Mouse (Mus musculus): ENCODE measurements around the gene Ubr3. TPM values are rescaled to one million over a fixed set of nuclear protein-coding genes. Genes with fewer than 3 reads are reported as not detected.
A peak's percentile ranks its signal among the peaks of the same experiment; 100 is the strongest.
"Not testable (repeated sequence)": the region's sequence is repeated elsewhere in the genome, so short reads cannot be mapped to it uniquely, and the experiment has no call there.

Ubr3 gene
- polyA plus RNA-seq, 1 experiment = 38.7 TPM

DNA sequence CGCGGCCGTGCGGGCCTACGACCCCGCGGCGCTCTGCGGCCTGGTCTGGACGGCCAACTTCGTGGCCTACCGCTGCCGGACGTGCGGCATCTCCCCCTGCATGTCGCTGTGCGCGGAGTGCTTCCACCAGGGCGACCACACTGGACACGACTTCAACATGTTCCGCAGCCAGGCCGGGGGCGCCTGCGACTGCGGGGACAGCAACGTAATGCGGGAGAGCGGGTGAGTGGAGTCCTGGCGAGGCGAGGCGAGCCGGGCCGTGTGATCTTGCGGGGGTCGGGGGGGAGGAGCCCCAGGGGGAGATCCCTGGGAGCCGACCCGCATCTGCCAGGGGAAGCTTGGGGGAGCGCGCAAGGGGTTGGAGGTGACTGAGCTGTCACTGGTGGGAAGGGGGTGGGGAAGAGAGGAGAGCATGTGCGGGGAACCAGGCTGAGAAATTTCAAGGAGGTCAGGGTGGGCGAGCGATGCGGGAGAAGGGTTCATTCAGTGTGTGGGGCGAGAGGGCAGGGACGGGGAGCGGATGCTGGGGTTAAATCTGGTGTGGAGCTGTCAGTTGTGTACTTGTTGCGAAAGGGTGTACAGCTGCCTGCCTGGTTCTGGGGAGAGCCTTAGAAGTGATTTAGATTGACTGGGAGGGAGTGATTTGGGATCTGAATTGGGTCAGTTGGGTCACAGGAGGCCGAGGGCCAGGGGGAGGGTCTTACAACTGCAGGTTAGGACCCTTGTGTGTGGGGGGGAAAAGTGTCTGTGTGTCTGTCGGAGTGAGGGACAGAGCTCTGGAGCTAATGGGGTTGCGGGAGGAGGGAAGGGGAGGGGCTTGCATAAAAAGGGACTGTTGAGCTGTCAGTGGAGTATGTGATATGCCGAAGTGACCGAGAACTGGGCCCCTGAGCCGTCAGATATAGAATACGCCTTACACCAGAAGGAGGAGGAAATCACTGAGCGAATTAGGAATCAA lies 851 bp downstream of the Ubr3 start:
- Histone ChIP-seq H3K4me1 (ENCODE audit: control insufficient read depth, insufficient read depth, low read length) (peaks cover 2% of the 10 kb centered on the region), H3K4me3 (ENCODE audit: insufficient read depth, low read length) (peak overlapping the region; percentile 99), H3K27ac (ENCODE audit: insufficient read depth, low read depth, low read length) (peak overlapping the region; percentile 13)
- TF ChIP-seq CTCF (IDR thresholded peaks at IDR 0.05; ENCODE audit: low read depth, low read length) (no peak), POLR2A (IDR thresholded peaks at IDR 0.05; ENCODE audit: borderline replicate concordance, low read depth, low read length) (no peak)

DNA sequence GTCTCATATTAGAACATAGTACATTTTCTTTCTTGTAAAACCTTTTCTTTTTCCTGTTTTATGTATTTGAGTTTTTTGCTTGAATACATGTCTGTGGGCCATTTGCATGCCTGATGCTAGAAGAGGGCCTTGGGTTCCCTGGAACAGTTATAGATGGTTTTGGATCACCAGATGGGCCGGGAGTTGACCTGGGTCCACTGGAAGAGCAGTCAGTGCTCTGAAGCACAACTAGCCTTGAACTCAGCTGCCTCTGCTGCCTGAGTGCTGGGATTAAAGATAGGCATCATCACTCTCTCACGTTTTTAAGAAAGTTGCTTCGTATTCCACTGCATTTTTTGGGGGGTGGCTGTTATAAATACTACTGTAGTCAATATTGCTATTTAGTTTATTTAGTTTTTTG lies 6.5 kb downstream of the Ubr3 start:
- TF ChIP-seq POLR2A (IDR thresholded peaks at IDR 0.05; ENCODE audit: borderline replicate concordance, low read depth, low read length) = no peak
- no peak for TF ChIP-seq CTCF (IDR thresholded peaks at IDR 0.05; ENCODE audit: low read depth, low read length)
- peaks cover 2% of the 10 kb centered on the region for H3K4me1 ChIP-seq (ENCODE audit: control insufficient read depth, insufficient read depth, low read length)
- no peak overlapping the region for H3K4me3 ChIP-seq (ENCODE audit: insufficient read depth, low read length)
- H3K27ac ChIP-seq (ENCODE audit: insufficient read depth, low read depth, low read length) = no peak overlapping the region

DNA sequence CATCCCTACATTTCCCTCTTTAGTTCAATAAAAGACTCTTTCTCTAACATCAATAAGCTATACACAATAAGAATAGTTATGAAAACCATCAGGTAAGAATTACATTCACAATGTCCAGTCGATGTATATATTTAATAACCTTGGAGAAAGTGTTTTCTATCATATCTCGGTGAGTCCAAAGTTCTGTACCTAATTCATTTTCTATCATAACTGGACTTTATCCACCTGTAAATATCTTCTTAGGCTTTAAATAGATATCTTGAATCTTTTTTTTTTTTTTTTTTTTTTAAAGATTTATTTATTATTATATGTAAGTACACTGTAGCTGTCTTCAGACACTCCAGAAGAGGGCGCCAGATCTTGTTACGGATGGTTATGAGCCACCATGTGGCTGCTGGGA lies 10.3 kb downstream of the Ubr3 start:
- H3K27ac ChIP-seq (ENCODE audit: insufficient read depth, low read depth, low read length) = not testable (repeated sequence)

DNA sequence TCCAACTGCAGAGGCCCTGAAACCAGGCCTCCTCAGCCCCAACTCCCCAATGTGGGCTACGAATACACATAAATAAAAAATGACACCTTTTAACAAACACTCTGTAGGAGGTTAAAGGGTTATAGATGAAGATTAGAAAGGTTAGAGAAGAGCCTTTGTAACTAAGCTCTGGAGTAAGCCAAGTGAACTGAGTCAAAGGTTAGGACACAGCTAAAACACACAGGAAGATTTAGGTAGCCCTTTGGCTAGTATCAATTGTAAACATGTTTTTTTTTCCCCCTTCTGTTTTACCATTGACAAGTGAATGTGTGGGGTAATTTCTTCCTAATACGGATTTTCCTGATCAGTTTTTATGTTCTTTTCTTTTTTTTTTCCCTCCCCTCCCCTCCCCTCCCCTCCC lies 15.8 kb downstream of the Ubr3 start:
- H3K27ac ChIP-seq (ENCODE audit: insufficient read depth, low read depth, low read length) = no peak overlapping the region
- no peak for TF ChIP-seq CTCF (IDR thresholded peaks at IDR 0.05; ENCODE audit: low read depth, low read length)
- no peak for TF ChIP-seq POLR2A (IDR thresholded peaks at IDR 0.05; ENCODE audit: borderline replicate concordance, low read depth, low read length)
- H3K4me1 ChIP-seq (ENCODE audit: control insufficient read depth, insufficient read depth, low read length) = no peaks in the 10 kb centered on the region
- no peak overlapping the region for H3K4me3 ChIP-seq (ENCODE audit: insufficient read depth, low read length)

More for the DNA sequence above, 10.3 kb downstream of the Ubr3 start:
- not testable (repeated sequence) for H3K4me3 ChIP-seq (ENCODE audit: insufficient read depth, low read length); H3K4me1 ChIP-seq (ENCODE audit: control insufficient read depth, insufficient read depth, low read length)

DNA sequence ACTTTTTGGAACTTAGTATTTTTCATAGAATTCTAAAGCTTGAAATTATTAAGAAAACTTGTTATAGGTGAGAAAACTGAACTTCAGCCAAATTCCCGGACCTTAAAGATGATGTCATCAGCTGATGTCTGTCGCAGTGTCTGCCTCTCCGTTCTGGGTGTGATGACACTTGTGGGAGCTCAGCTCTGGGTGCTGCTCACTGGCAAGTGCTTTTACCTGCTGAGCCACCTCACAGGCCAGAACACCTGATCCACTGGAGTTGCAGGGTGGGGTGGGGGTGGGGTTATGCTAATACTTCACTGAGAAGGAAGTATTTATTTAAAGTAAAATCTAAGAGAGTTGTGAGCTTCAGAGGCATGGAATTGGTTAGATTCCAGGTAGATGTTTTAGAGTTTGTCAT lies 20.3 kb downstream of the Ubr3 start:
- H3K4me1 ChIP-seq (ENCODE audit: control insufficient read depth, insufficient read depth, low read length) = no peaks in the 10 kb centered on the region
- TF ChIP-seq POLR2A (IDR thresholded peaks at IDR 0.05; ENCODE audit: borderline replicate concordance, low read depth, low read length) (no peak), CTCF (IDR thresholded peaks at IDR 0.05; ENCODE audit: low read depth, low read length) (no peak)
- no peak overlapping the region for H3K27ac ChIP-seq (ENCODE audit: insufficient read depth, low read depth, low read length)
- no peak overlapping the region for H3K4me3 ChIP-seq (ENCODE audit: insufficient read depth, low read length)

DNA sequence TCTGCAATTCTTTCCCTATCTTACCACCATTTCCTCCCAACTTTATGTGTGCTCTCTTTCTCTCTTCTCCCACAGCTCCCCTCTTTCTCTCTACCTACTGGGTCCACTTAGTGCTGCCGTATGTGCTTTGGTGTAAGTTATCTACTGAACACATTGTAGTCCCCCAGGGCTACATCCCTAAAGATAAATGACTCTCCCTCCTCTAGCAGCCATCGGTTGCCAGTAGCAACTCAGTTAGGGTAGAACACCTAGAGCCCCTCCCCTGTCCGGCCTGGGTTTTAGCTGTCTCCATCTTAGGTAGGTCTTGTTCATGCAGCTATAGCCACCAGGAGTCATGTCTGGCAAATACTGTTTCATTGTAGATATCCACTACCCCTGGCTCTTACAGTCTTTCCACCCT lies 27.9 kb downstream of the Ubr3 start:
- Histone ChIP-seq H3K27ac (ENCODE audit: insufficient read depth, low read depth, low read length) (no peak overlapping the region), H3K4me3 (ENCODE audit: insufficient read depth, low read length) (no peak overlapping the region), H3K4me1 (ENCODE audit: control insufficient read depth, insufficient read depth, low read length) (peaks cover 6% of the 10 kb centered on the region; the same call in 1 of the 2 replicates)
- TF ChIP-seq POLR2A (IDR thresholded peaks at IDR 0.05; ENCODE audit: borderline replicate concordance, low read depth, low read length) = no peak
- no peak for TF ChIP-seq CTCF (IDR thresholded peaks at IDR 0.05; ENCODE audit: low read depth, low read length)

DNA sequence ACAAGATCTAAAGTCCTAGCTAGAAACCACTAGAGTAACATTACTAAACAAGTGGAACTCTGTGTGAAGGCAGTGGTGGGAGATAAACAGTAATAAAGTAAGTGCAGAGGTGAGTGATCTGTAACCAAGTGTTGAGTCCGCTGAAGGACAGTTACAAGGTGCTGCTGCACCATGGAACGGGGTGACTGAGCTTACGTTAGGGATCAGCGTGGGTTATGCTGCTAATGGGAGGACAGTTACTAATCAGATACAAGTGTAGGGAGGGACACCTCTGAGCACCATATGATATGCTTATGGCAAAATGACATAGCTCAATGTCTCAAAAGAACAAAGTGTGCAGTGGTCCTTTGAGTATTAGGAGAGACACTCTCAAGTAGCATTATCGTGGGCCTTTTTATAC lies 39.3 kb downstream of the Ubr3 start:
- peaks cover 6% of the 10 kb centered on the region for H3K4me1 ChIP-seq (ENCODE audit: control insufficient read depth, insufficient read depth, low read length)
- TF ChIP-seq CTCF (IDR thresholded peaks at IDR 0.05; ENCODE audit: low read depth, low read length) = no peak
- TF ChIP-seq POLR2A (IDR thresholded peaks at IDR 0.05; ENCODE audit: borderline replicate concordance, low read depth, low read length) = no peak
- no peak overlapping the region for H3K27ac ChIP-seq (ENCODE audit: insufficient read depth, low read depth, low read length)
- H3K4me3 ChIP-seq (ENCODE audit: insufficient read depth, low read length) = no peak overlapping the region

DNA sequence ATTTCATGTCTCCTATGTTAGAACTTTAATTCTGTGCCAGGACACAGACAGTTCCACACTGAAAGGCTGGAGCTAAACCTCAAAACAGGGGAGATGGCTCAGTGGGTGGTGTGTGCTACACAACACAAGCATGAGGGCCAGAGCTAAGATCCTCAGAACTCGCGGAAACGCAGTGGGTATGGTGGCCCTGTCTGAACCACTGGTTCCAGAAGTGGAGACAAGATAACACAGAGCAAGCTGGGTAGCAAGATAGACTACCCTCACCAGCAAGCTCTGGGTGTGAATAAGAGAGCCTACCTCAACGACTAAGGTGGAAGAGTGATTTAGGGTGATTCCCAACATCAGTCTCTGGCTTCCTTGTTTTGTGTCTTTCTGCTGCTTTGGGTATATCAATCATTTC lies 42.2 kb downstream of the Ubr3 start:
- TF ChIP-seq CTCF (IDR thresholded peaks at IDR 0.05; ENCODE audit: low read depth, low read length) (no peak), POLR2A (IDR thresholded peaks at IDR 0.05; ENCODE audit: borderline replicate concordance, low read depth, low read length) (no peak)
- Histone ChIP-seq H3K27ac (ENCODE audit: insufficient read depth, low read depth, low read length) (no peak overlapping the region), H3K4me1 (ENCODE audit: control insufficient read depth, insufficient read depth, low read length) (peaks cover 9% of the 10 kb centered on the region), H3K4me3 (ENCODE audit: insufficient read depth, low read length) (no peak overlapping the region)

DNA sequence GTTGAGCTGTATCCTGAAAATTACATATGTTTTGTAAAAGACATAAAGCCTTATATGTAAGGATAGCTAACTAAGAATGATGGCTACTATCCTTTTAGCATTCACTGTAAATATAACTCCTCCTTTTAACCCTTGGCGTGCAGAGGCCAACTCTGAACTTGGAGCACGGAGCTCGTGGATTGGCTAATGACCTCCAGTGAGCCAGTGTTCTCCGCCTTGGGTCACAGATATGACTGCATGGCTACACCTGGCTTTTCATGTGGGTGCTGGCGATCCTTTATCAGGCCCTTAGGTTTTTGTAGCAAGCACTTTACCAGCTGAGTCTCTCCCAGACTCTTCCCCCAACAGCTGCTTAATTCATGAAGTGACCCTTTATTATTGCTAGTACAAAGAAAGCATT lies 42.6 kb downstream of the Ubr3 start:
- Histone ChIP-seq H3K4me1 (ENCODE audit: control insufficient read depth, insufficient read depth, low read length) (peaks cover 9% of the 10 kb centered on the region), H3K27ac (ENCODE audit: insufficient read depth, low read depth, low read length) (no peak overlapping the region), H3K4me3 (ENCODE audit: insufficient read depth, low read length) (no peak overlapping the region)
- TF ChIP-seq POLR2A (IDR thresholded peaks at IDR 0.05; ENCODE audit: borderline replicate concordance, low read depth, low read length) (no peak), CTCF (IDR thresholded peaks at IDR 0.05; ENCODE audit: low read depth, low read length) (no peak)

DNA sequence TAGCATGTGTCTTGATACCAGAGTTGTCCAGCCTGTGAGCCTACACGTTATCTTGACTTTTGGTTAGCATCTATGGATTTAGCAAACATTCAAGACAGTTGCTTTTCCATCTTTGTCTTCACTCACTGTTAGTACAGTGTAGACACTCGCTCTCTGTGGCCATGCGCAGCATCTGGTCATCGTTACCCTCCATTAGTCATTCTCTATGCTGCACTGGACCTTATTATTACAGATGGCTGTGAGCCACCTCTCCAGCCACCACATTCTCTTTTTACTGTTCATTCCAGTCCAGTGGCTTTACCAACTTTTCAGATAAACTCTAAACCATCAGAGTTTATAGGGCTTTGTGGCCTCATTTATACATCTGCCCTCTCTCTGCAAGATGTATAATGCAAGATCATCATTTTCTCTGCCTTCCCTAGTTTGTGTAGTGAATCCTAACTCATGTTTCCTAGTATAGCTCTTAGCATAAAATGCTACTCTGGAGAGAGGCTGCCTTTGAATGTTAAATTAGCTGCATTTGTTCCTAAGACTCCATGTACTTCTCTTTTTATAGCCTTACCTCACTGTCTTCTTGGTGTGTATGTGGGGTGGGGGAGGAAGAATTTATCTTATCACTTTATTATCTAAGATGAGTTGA lies 44.5 kb downstream of the Ubr3 start:
- H3K27ac ChIP-seq (ENCODE audit: insufficient read depth, low read depth, low read length) = no peak overlapping the region
- no peak for TF ChIP-seq CTCF (IDR thresholded peaks at IDR 0.05; ENCODE audit: low read depth, low read length)
- TF ChIP-seq POLR2A (IDR thresholded peaks at IDR 0.05; ENCODE audit: borderline replicate concordance, low read depth, low read length) = no peak
- H3K4me1 ChIP-seq (ENCODE audit: control insufficient read depth, insufficient read depth, low read length) = peaks cover 9% of the 10 kb centered on the region
- H3K4me3 ChIP-seq (ENCODE audit: insufficient read depth, low read length) = no peak overlapping the region
